Mouse (Mus musculus) adrenal gland, adult 8-10 months (tissue): ENCODE measurements at regions not wholly inside any gene's neighbourhood (a gene's known extent, or its start where the extent isn't known, plus 50 kb on each side); places are given as distances from the start of the nearest gene placed in this dataset.

Experiments
- DNase-seq: peaks from one replicate; pipeline ENCODE4 v3.0.0; 2022

- DNase-seq, result no peak
Measured at GRCm38 (mm10) chr10:126483479-126483878, 417.7 kb downstream of the Atp23 start.

- no peak for DNase-seq
Measured at GRCm38 (mm10) chr10:126480382-126480781, 420.8 kb downstream of the Atp23 start.

- DNase-seq, result no peak
Measured at GRCm38 (mm10) chr10:126479743-126480142, 421.4 kb downstream of the Atp23 start.

- no peak for DNase-seq
Measured at GRCm38 (mm10) chr10:126473050-126473719, 428.0 kb downstream of the Atp23 start.

GRCm38 (mm10) chr10:126470838-126471491, 430.2 kb downstream of the Atp23 start:
- DNase-seq, result no peak

- no peak for DNase-seq
Measured at GRCm38 (mm10) chr10:126462770-126463169, 438.4 kb downstream of the Atp23 start.

GRCm38 (mm10) chr10:126458523-126458922, 442.6 kb downstream of the Atp23 start:
- DNase-seq, result no peak

GRCm38 (mm10) chr10:126452757-126453528, 448.2 kb downstream of the Atp23 start:
- no peak for DNase-seq

GRCm38 (mm10) chr10:126452057-126452622, 449.0 kb downstream of the Atp23 start:
- DNase-seq, result no peak

GRCm38 (mm10) chr10:126431222-126431621, 465.3 kb downstream of the Lrig3 start:
- no peak for DNase-seq

- no peak for DNase-seq
Measured at GRCm38 (mm10) chr10:126430346-126430745, 464.4 kb downstream of the Lrig3 start.

GRCm38 (mm10) chr10:126429502-126429901, 463.5 kb downstream of the Lrig3 start:
- DNase-seq, result no peak

- DNase-seq, result no peak
Measured at GRCm38 (mm10) chr10:126422066-126422465, 456.1 kb downstream of the Lrig3 start.

GRCm38 (mm10) chr10:126413786-126414185, 447.8 kb downstream of the Lrig3 start:
- no peak for DNase-seq

- no peak for DNase-seq
Measured at GRCm38 (mm10) chr10:126392235-126392634, 426.3 kb downstream of the Lrig3 start.

GRCm38 (mm10) chr10:126391770-126392169, 425.8 kb downstream of the Lrig3 start:
- no peak for DNase-seq

- DNase-seq, result no peak
Measured at GRCm38 (mm10) chr10:126386430-126386829, 420.5 kb downstream of the Lrig3 start.

GRCm38 (mm10) chr10:126385644-126386043, 419.7 kb downstream of the Lrig3 start:
- DNase-seq, result no peak

GRCm38 (mm10) chr10:126380381-126380780, 414.4 kb downstream of the Lrig3 start:
- DNase-seq, result no peak

GRCm38 (mm10) chr10:126379239-126379638, 413.3 kb downstream of the Lrig3 start:
- DNase-seq, result no peak

GRCm38 (mm10) chr10:126373906-126374305, 407.9 kb downstream of the Lrig3 start:
- DNase-seq, result no peak

GRCm38 (mm10) chr10:126371881-126372280, 405.9 kb downstream of the Lrig3 start:
- DNase-seq, result no peak

- no peak for DNase-seq
Measured at GRCm38 (mm10) chr10:126349076-126349475, 383.1 kb downstream of the Lrig3 start.
